Mouse (Mus musculus): ENCODE results near the gene Acat2. TPM values are rescaled to one million over a fixed set of nuclear protein-coding genes. Genes with fewer than 3 reads are reported as not detected.
"Not testable (repeated sequence)": the region's sequence is repeated elsewhere in the genome, so short reads cannot be mapped to it uniquely, and the experiment has no call there.

Acat2 gene
- polyA plus RNA-seq, 1 experiment from 2014 or later: 216 TPM

- WGBS: 65% methylated on average over 1 of the region's 1 CpGs
- peaks cover 13% of the 10 kb centered on the region; the same call in 1 of the 2 replicates for H3K36me3 ChIP-seq (ENCODE audit: control insufficient read depth, insufficient read depth, low read length)
- H3K27ac ChIP-seq (ENCODE audit: low read depth, low read length): no peak overlapping the region
- DNase-seq (ENCODE audit: low spot score) (no peak), ATAC-seq (no peak)
- H3K4me2 ChIP-seq (ENCODE audit: low read length): no peak overlapping the region
- H3K4me1 ChIP-seq (ENCODE audit: control insufficient read depth, insufficient read depth, low read length): no peaks in the 10 kb centered on the region; the same call in none of the 2 replicates
- no peak overlapping the region for H3K9ac ChIP-seq (ENCODE audit: low read length)
- H3K4me3 ChIP-seq (ENCODE audit: low read depth, low read length): no peak overlapping the region
- H3K9me3 ChIP-seq (replicated peaks; ENCODE audit: control insufficient read depth, low read length): no peaks in the 10 kb centered on the region
- no peaks in the 10 kb centered on the region for H3K27me3 ChIP-seq (replicated peaks; ENCODE audit: control insufficient read depth, insufficient read depth, low read length)
Measured at GRCm38 (mm10) chr17:12904349-12904748, 56.2 kb downstream of the Acat2 start.

- no peaks in the 10 kb centered on the region for H3K9me3 ChIP-seq (replicated peaks; ENCODE audit: control insufficient read depth, low read length)
- H3K4me3 ChIP-seq (ENCODE audit: low read depth, low read length): no peak overlapping the region
Measured at GRCm38 (mm10) chr17:12903372-12904333, 56.9 kb downstream of the Acat2 start.

GRCm38 (mm10) chr17:12902291-12902690 is 58.3 kb downstream of the Acat2 start:
- no peak for ATAC-seq
- Histone ChIP-seq H3K27me3 (replicated peaks; ENCODE audit: control insufficient read depth, insufficient read depth, low read length) (no peaks in the 10 kb centered on the region), H3K27ac (ENCODE audit: low read depth, low read length) (no peak overlapping the region), H3K9me3 (replicated peaks; ENCODE audit: control insufficient read depth, low read length) (no peaks in the 10 kb centered on the region), H3K4me1 (ENCODE audit: control insufficient read depth, insufficient read depth, low read length) (no peaks in the 10 kb centered on the region; the same call in none of the 2 replicates), H3K4me2 (ENCODE audit: low read length) (no peak overlapping the region), H3K36me3 (ENCODE audit: control insufficient read depth, insufficient read depth, low read length) (peaks cover 12% of the 10 kb centered on the region; the same call in 1 of the 2 replicates), H3K9ac (ENCODE audit: low read length) (no peak overlapping the region), H3K4me3 (ENCODE audit: low read depth, low read length) (no peak overlapping the region)
- DNase-seq (ENCODE audit: low spot score): no peak
- WGBS: 92% methylated on average over 6 of the region's 6 CpGs

More at GRCm38 (mm10) chr17:12903372-12904333, 56.9 kb downstream of the Acat2 start:
- H3K27ac ChIP-seq (ENCODE audit: low read depth, low read length): peak overlapping the region; percentile 40; the same call in 1 of the 2 replicates
- DNase-seq (ENCODE audit: low spot score) (peak; percentile 67), ATAC-seq (peak; percentile 81)
- WGBS: 9% methylated on average over 11 of the region's 12 CpGs
- no peaks in the 10 kb centered on the region; the same call in none of the 2 replicates for H3K4me1 ChIP-seq (ENCODE audit: control insufficient read depth, insufficient read depth, low read length)
- H3K27me3 ChIP-seq (replicated peaks; ENCODE audit: control insufficient read depth, insufficient read depth, low read length): no peaks in the 10 kb centered on the region
- H3K9ac ChIP-seq (ENCODE audit: low read length): peak overlapping the region; percentile 25; the same call in 1 of the 2 replicates
- no peak overlapping the region for H3K4me2 ChIP-seq (ENCODE audit: low read length)
- H3K36me3 ChIP-seq (ENCODE audit: control insufficient read depth, insufficient read depth, low read length): peaks cover 12% of the 10 kb centered on the region; the same call in 1 of the 2 replicates

GRCm38 (mm10) chr17:12898607-12899006 is 61.9 kb downstream of the Acat2 start:
- H3K9me3 ChIP-seq (replicated peaks; ENCODE audit: control insufficient read depth, low read length); H3K27me3 ChIP-seq (replicated peaks; ENCODE audit: control insufficient read depth, insufficient read depth, low read length); H3K4me1 ChIP-seq (ENCODE audit: control insufficient read depth, insufficient read depth, low read length); H3K36me3 ChIP-seq (ENCODE audit: control insufficient read depth, insufficient read depth, low read length); H3K4me3 ChIP-seq (ENCODE audit: low read depth, low read length); H3K9ac ChIP-seq (ENCODE audit: low read length); H3K4me2 ChIP-seq (ENCODE audit: low read length): not testable (repeated sequence)
- DNase-seq (ENCODE audit: low spot score) (peak; percentile 39), ATAC-seq (0 out of 2 replicates have a peak, but pooled peaks have one; percentile 45)
- 32% methylated on average over 2 of the region's 2 CpGs for WGBS
- H3K27ac ChIP-seq (ENCODE audit: low read depth, low read length): peak overlapping the region; percentile 78

GRCm38 (mm10) chr17:12897674-12898073 is 62.9 kb downstream of the Acat2 start:
- no peak for DNase-seq (ENCODE audit: low spot score)
- H3K4me1 ChIP-seq (ENCODE audit: control insufficient read depth, insufficient read depth, low read length): no peaks in the 10 kb centered on the region
- no peaks in the 10 kb centered on the region for H3K27me3 ChIP-seq (replicated peaks; ENCODE audit: control insufficient read depth, insufficient read depth, low read length)
- H3K4me3 ChIP-seq (ENCODE audit: low read depth, low read length): no peak overlapping the region
- WGBS: 83% methylated on average over 5 of the region's 5 CpGs
- H3K27ac ChIP-seq (ENCODE audit: low read depth, low read length): peak overlapping the region; percentile 54; the same call in 1 of the 2 replicates
- H3K36me3 ChIP-seq (ENCODE audit: control insufficient read depth, insufficient read depth, low read length): peaks cover 6% of the 10 kb centered on the region; the same call in 1 of the 2 replicates
- H3K9ac ChIP-seq (ENCODE audit: low read length): no peak overlapping the region
- no peaks in the 10 kb centered on the region for H3K9me3 ChIP-seq (replicated peaks; ENCODE audit: control insufficient read depth, low read length)
- peak; percentile 56 for ATAC-seq
- no peak overlapping the region for H3K4me2 ChIP-seq (ENCODE audit: low read length)

Other genes starting within 250 kb of the Acat2 start
- gene Igf2r, start 191.1 kb downstream of the Acat2 start, polyA plus RNA-seq (2014; fragmentation: Nextera tagmentation; extraction: Ambion mirVana): 9.6 and 10.9 TPM in 2 replicates
- 0.43 TPM in 1 of 2 replicates, not detected in the other for gene Mas1, start 92.6 kb downstream of the Acat2 start, polyA plus RNA-seq (2014; fragmentation: Nextera tagmentation; extraction: Ambion mirVana)
- not detected in 2 replicates for gene Mrgprh, start 84.7 kb downstream of the Acat2 start, polyA plus RNA-seq (2014; fragmentation: Nextera tagmentation; extraction: Ambion mirVana)
- 1.5 and 2.2 TPM in 2 replicates for gene Pnldc1, start 50.5 kb downstream of the Acat2 start, polyA plus RNA-seq (2014; fragmentation: Nextera tagmentation; extraction: Ambion mirVana)
- gene Tcp1, start 45.0 kb downstream of the Acat2 start, polyA plus RNA-seq (2014; fragmentation: Nextera tagmentation; extraction: Ambion mirVana): 462 and 494 TPM in 2 replicates
- gene Mrpl18, start 44.4 kb downstream of the Acat2 start, polyA plus RNA-seq (2014; fragmentation: Nextera tagmentation; extraction: Ambion mirVana): 113 and 128 TPM in 2 replicates
- 0.33 and 0.82 TPM in 2 replicates for gene Acat3, start 20.1 kb downstream of the Acat2 start, polyA plus RNA-seq (2014; fragmentation: Nextera tagmentation; extraction: Ambion mirVana)
- 161 and 166 TPM in 2 replicates for gene Wtap, start 33.4 kb upstream of the Acat2 start, polyA plus RNA-seq (2014; fragmentation: Nextera tagmentation; extraction: Ambion mirVana)
- gene Sod2, start 46.1 kb upstream of the Acat2 start, polyA plus RNA-seq (2014; fragmentation: Nextera tagmentation; extraction: Ambion mirVana): 147 and 155 TPM in 2 replicates
- 0.19 TPM in 1 of 2 replicates, not detected in the other for gene Gpr31b, start 91.5 kb upstream of the Acat2 start, polyA plus RNA-seq (2014; fragmentation: Nextera tagmentation; extraction: Ambion mirVana)
- 0.08 and 0.12 TPM in 2 replicates for gene Tcp10b, start 100.4 kb upstream of the Acat2 start, polyA plus RNA-seq (2014; fragmentation: Nextera tagmentation; extraction: Ambion mirVana)
- not detected in 2 replicates for gene Unc93a, start 171.1 kb upstream of the Acat2 start, polyA plus RNA-seq (2014; fragmentation: Nextera tagmentation; extraction: Ambion mirVana)

Data from forebrain, embryonic 14.5 days (tissue).